Mouse (Mus musculus) testis, adult 2 months (tissue): Measurements from ENCODE around the gene Ppp1r14c. TPM values are rescaled to one million over a fixed set of nuclear protein-coding genes. Genes with fewer than 3 reads are reported as not detected.
"Not testable (repeated sequence)": the region's sequence is repeated elsewhere in the genome, so short reads cannot be mapped to it uniquely, and the experiment has no call there.

ENCODE experiments used
- H3K27ac ChIP-seq: fragments of 200-500 bp; 2 replicates; pipeline ENCODE4 v1.5.1; 2012; ENCODE audit warnings: low read depth, low read length; ENCODE audit not compliant: control insufficient read depth, insufficient read depth
- H3K27me3 ChIP-seq: fragments of 200-500 bp; 2 replicates; pipeline ENCODE4 v1.6.1; 2012; ENCODE audit warnings: mild to moderate bottlenecking, low read length, moderate library complexity; ENCODE audit not compliant: control insufficient read depth, insufficient read depth
- H3K36me3 ChIP-seq: fragments of 200-500 bp; 2 replicates; pipeline ENCODE4 v1.6.1; 2012; ENCODE audit warnings: mild to moderate bottlenecking, low read length; ENCODE audit not compliant: control insufficient read depth, insufficient read depth
- H3K4me1 ChIP-seq: fragments of 200-500 bp; 2 replicates; pipeline ENCODE4 v1.6.1; 2012; ENCODE audit warnings: low read length; ENCODE audit not compliant: control insufficient read depth, insufficient read depth
- H3K4me3 ChIP-seq: fragments of 200-500 bp; 2 replicates; pipeline ENCODE4 v1.5.1; 2012; ENCODE audit warnings: low read depth, mild to moderate bottlenecking, low read length, moderate library complexity, mixed read lengths; ENCODE audit not compliant: control insufficient read depth
- CTCF ChIP-seq: fragments of 200-500 bp; IDR thresholded peaks from 2 replicates; pipeline ENCODE4 v1.5.1; 2012; ENCODE audit warnings: low read depth, mild to moderate bottlenecking, inconsistent platforms, low read length, moderate library complexity; ENCODE audit not compliant: control insufficient read depth, insufficient read depth, insufficient replicate concordance
- POLR2A ChIP-seq: fragments of 200-500 bp; IDR thresholded peaks from 2 replicates; pipeline ENCODE4 v1.6.1; 2012; ENCODE audit warnings: low read depth, mild to moderate bottlenecking, inconsistent platforms, low read length, moderate library complexity; ENCODE audit not compliant: control insufficient read depth
- polyA plus RNA-seq: library from polyadenylated mRNA; depleted of rRNA; stranded (reverse); fragments of >200 nt; gene quantifications from 2 replicates; pipeline ENCODE4 v1.2.3, GENCODE M21; 2012

Ppp1r14c gene
- polyA plus RNA-seq, 1 experiment = 0.11 TPM

GRCm38 (mm10) chr10:3479772-3480171 is 113.9 kb downstream of the Ppp1r14c start:
- Histone ChIP-seq H3K4me3 (no peak overlapping the region), H3K27ac (no peak overlapping the region), H3K27me3 (no peaks in the 10 kb centered on the region), H3K36me3 (no peaks in the 10 kb centered on the region), H3K4me1 (no peaks in the 10 kb centered on the region)
- no peak for TF ChIP-seq POLR2A
- no peak for TF ChIP-seq CTCF

- no peak overlapping the region for H3K27ac ChIP-seq
- H3K4me1 ChIP-seq = no peaks in the 10 kb centered on the region
- no peaks in the 10 kb centered on the region for H3K36me3 ChIP-seq
- H3K27me3 ChIP-seq = no peaks in the 10 kb centered on the region
- TF ChIP-seq POLR2A (no peak), CTCF (no peak)
- H3K4me3 ChIP-seq = no peak overlapping the region
Observed at GRCm38 (mm10) chr10:3490052-3490451, 124.2 kb downstream of the Ppp1r14c start.

- no peaks in the 10 kb centered on the region for H3K27me3 ChIP-seq
- TF ChIP-seq POLR2A = no peak
- no peak for TF ChIP-seq CTCF
- no peak overlapping the region for H3K4me3 ChIP-seq
- H3K27ac ChIP-seq = no peak overlapping the region
- H3K4me1 ChIP-seq = no peaks in the 10 kb centered on the region
- no peaks in the 10 kb centered on the region for H3K36me3 ChIP-seq
Observed at GRCm38 (mm10) chr10:3496791-3497190, 130.9 kb downstream of the Ppp1r14c start.

DNA sequence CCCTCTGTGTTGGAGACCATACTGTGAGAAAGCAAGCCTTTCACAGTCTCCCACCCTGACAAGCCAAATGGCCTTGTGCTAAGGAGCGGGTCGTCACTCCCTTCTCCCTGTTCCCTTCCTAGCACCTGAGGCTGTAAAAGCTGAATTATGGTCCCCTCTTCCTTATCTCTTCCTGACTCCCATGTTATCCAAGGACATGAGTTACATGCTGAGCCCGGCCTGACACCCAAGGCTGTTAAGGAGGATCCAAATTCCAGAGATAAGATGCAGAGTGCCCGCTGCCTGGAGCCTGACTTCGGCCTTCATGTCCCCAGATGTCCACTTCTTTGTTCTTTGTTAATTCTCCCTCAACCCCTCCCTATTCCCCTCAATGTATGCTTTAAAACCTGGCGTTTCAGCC is 135.0 kb downstream of the Ppp1r14c start:
- H3K4me3 ChIP-seq, H3K4me1 ChIP-seq, H3K27me3 ChIP-seq, H3K27ac ChIP-seq, H3K36me3 ChIP-seq: not testable (repeated sequence)

DNA sequence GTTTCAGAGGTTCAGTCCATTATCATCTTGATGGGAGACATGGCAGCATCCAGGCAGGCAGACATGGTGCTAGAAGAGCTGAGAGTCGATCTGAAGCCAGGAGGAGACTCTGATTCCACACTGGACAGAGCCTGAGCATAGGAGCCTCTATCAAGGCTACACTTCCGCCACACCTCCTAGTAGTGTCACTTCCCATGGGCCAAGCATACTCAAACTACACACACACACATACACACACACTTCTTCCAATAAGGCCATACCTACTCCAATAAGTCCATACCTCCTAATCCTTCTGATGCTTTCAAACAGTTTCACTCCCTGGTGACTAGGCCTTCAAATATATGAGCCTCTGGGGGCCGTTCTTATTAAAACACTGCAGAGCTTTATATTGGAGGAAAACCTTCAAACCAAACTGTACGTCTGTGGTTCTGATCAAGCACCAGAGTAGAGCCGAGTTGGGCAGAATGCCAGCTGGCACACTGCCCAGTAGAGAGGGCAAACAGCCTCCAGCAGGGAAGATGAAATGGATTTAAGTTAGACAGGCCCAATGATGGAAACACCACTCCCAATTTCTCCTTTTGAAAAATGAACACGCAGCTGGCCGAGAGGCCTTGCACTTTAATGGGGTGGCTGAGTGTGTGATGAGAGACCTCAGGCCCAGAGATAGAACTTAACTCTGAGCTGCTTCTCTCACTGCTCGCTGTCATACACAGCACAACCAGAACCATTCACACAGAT is 141.8 kb downstream of the Ppp1r14c start:
- Histone ChIP-seq H3K4me1 (no peaks in the 10 kb centered on the region), H3K27me3 (no peaks in the 10 kb centered on the region), H3K27ac (no peak overlapping the region), H3K4me3 (no peak overlapping the region), H3K36me3 (no peaks in the 10 kb centered on the region)
- TF ChIP-seq POLR2A = no peak
- TF ChIP-seq CTCF = no peak

- TF ChIP-seq POLR2A (no peak), CTCF (no peak)
- no peak overlapping the region for H3K4me3 ChIP-seq
- no peak overlapping the region for H3K27ac ChIP-seq
- H3K27me3 ChIP-seq = no peaks in the 10 kb centered on the region
- no peaks in the 10 kb centered on the region for H3K4me1 ChIP-seq
- no peaks in the 10 kb centered on the region for H3K36me3 ChIP-seq
Observed at GRCm38 (mm10) chr10:3508222-3508588, 142.3 kb downstream of the Ppp1r14c start.

DNA sequence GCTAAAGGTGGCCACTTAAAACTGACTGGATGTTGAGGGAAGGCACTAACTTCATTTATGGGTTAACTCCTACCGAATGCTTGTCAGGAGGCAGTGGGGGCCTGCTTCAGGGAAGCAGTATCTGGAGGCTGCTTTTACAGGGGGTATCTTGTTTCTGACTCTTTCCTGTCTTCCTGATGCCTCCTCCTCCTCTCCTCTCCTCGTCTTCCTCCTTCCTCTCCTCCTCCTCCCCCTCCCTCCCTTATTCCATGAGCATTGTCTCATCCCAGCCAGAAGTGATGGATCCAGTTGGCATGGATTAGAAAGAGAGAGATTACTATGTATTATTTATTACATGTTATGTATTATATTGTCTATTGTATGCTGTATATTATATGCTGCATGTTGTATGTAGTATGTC is 142.9 kb downstream of the Ppp1r14c start:
- TF ChIP-seq CTCF (no peak), POLR2A (no peak)
- no peak overlapping the region for H3K4me3 ChIP-seq
- H3K36me3 ChIP-seq = no peaks in the 10 kb centered on the region
- no peaks in the 10 kb centered on the region for H3K27me3 ChIP-seq
- no peak overlapping the region for H3K27ac ChIP-seq
- H3K4me1 ChIP-seq = no peaks in the 10 kb centered on the region

DNA sequence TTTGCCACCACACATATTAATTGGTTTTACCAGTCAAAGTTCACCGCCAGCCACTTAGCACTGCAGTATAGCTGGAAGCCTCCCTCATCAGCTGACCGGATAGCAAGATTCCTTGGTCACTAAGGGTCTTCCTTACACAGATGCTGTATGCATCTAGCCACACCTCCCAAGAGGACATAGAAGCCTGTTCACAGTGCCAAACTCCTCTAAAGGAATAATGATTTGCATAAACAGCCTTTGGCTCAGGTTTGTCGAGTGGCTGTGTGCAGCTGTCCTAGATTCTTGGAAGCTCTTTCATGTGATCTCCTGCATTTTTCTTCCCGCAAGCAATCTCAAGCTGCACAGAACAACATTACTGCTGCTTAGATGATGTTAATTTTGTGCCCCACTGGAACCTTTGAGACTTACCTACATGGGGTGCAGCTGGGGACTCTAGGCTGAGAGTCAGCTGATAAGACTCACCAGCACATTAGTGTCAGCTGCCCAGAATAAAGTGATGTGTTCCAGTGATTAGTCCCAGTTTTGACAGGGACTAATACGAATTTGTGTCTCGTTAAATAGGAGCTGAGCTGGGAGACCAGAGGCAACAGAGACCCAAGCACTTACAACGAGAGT is 143.9 kb downstream of the Ppp1r14c start:
- no peak overlapping the region for H3K4me3 ChIP-seq
- H3K36me3 ChIP-seq = no peaks in the 10 kb centered on the region
- no peaks in the 10 kb centered on the region for H3K4me1 ChIP-seq
- no peaks in the 10 kb centered on the region for H3K27me3 ChIP-seq
- no peak overlapping the region for H3K27ac ChIP-seq
- TF ChIP-seq POLR2A = no peak
- no peak for TF ChIP-seq CTCF
